Mouse (Mus musculus) hindbrain, embryonic 10.5 days (tissue): ENCODE results near the gene Ptprf. TPM values are rescaled to one million over a fixed set of nuclear protein-coding genes. Genes with fewer than 3 reads are reported as not detected.

Experiments
- DNase-seq: peaks from one replicate; pipeline ENCODE4 v3.0.0-alpha.2; 2017; ENCODE audit warnings: low spot score
- H3K27ac ChIP-seq: fragments of 300-500 bp; sonication (generic); 2 replicates; pipeline ENCODE4 v1.5.1; 2016; ENCODE audit warnings: mild to moderate bottlenecking, moderate library complexity
- H3K27me3 ChIP-seq: fragments of 300-500 bp; sonication (generic); 2 replicates; pipeline ENCODE4 v1.6.1; 2016; ENCODE audit warnings: mild to moderate bottlenecking; ENCODE audit not compliant: poor library complexity, insufficient read depth, severe bottlenecking
- H3K36me3 ChIP-seq: fragments of 300-500 bp; sonication (generic); 2 replicates; pipeline ENCODE4 v1.6.1; 2016; ENCODE audit warnings: mild to moderate bottlenecking, moderate library complexity
- H3K4me1 ChIP-seq: fragments of 300-500 bp; sonication (generic); replicated peaks from 2 replicates; pipeline ENCODE4 v1.6.1; 2016; ENCODE audit warnings: mild to moderate bottlenecking
- H3K4me3 ChIP-seq: fragments of 300-500 bp; sonication (generic); 2 replicates; pipeline ENCODE4 v1.5.1; 2016; ENCODE audit warnings: mild to moderate bottlenecking, moderate library complexity
- H3K9me3 ChIP-seq: fragments of 300-500 bp; sonication (generic); 2 replicates; pipeline ENCODE4 v1.6.1; 2016; ENCODE audit warnings: mild to moderate bottlenecking, moderate library complexity
- WGBS: fragments of 180-500 bp; shearing (Covaris S2); methylation state at CpG from one replicate; pipeline ENCODE4 v1.1.7; 2016; 5-methylcytosine and 5-hydroxymethylcytosine counted together
- polyA plus RNA-seq: library from polyadenylated mRNA; unstranded; fragments of >200 nt; fragmentation: Nextera tagmentation; extraction: Ambion mirVana; gene quantifications from 2 replicates; pipeline ENCODE4 v1.2.1, GENCODE M21; 2016

Ptprf gene
- polyA plus RNA-seq, 1 experiment from 2014 or later, result 104 TPM

- 17% methylated on average over 9 of the region's 9 CpGs for WGBS
- Histone ChIP-seq H3K27ac (peak overlapping the region; percentile 93), H3K36me3 (peaks cover 90% of the 10 kb centered on the region), H3K9me3 (no peaks in the 10 kb centered on the region), H3K27me3 (no peaks in the 10 kb centered on the region), H3K4me1 (peaks cover 99% of the 10 kb centered on the region), H3K4me3 (peak overlapping the region; percentile 28)
- DNase-seq, result peak; percentile 98
Observed at GRCm38 (mm10) chr4:118276520-118277232, 14.5 kb downstream of the Ptprf start.

GRCm38 (mm10) chr4:118275601-118276519 is 15.3 kb downstream of the Ptprf start:
- peaks cover 6% of the 10 kb centered on the region; the same call in 1 of the 2 replicates for H3K9me3 ChIP-seq
- H3K4me3 ChIP-seq, result peak overlapping the region; percentile 28
- peaks cover 93% of the 10 kb centered on the region for H3K36me3 ChIP-seq
- no peak for DNase-seq
- peak overlapping the region; percentile 93 for H3K27ac ChIP-seq
- no peaks in the 10 kb centered on the region for H3K27me3 ChIP-seq
- WGBS, result 53% methylated on average over 6 of the region's 6 CpGs
- peaks cover 98% of the 10 kb centered on the region for H3K4me1 ChIP-seq

- WGBS, result 32% methylated on average over 7 of the region's 7 CpGs
- Histone ChIP-seq H3K27ac (peak overlapping the region; percentile 93), H3K9me3 (peaks cover 9% of the 10 kb centered on the region; the same call in 1 of the 2 replicates), H3K27me3 (no peaks in the 10 kb centered on the region), H3K4me3 (peak overlapping the region; percentile 16), H3K36me3 (peaks cover 94% of the 10 kb centered on the region), H3K4me1 (peaks cover 94% of the 10 kb centered on the region)
- DNase-seq, result peak; percentile 55
Observed at GRCm38 (mm10) chr4:118274521-118274920, 16.7 kb downstream of the Ptprf start.

GRCm38 (mm10) chr4:118273998-118274397 is 17.2 kb downstream of the Ptprf start:
- peaks cover 93% of the 10 kb centered on the region for H3K4me1 ChIP-seq
- 78% methylated on average over 8 of the region's 8 CpGs for WGBS

GRCm38 (mm10) chr4:118273545-118273944 is 17.7 kb downstream of the Ptprf start:
- WGBS, result 64% methylated on average over 5 of the region's 5 CpGs
- Histone ChIP-seq H3K4me3 (0 out of 2 replicates have a peak overlapping the region, but pooled peaks have one; percentile 11), H3K9me3 (peaks cover 9% of the 10 kb centered on the region; the same call in 1 of the 2 replicates), H3K4me1 (peaks cover 93% of the 10 kb centered on the region), H3K27ac (peak overlapping the region; percentile 93), H3K36me3 (peaks cover 94% of the 10 kb centered on the region), H3K27me3 (no peaks in the 10 kb centered on the region)
- no peak for DNase-seq

More at GRCm38 (mm10) chr4:118273998-118274397, 17.2 kb downstream of the Ptprf start:
- Histone ChIP-seq H3K4me3 (peak overlapping the region; percentile 16), H3K27me3 (no peaks in the 10 kb centered on the region), H3K36me3 (peaks cover 94% of the 10 kb centered on the region), H3K27ac (peak overlapping the region; percentile 93), H3K9me3 (peaks cover 9% of the 10 kb centered on the region; the same call in 1 of the 2 replicates)
- DNase-seq, result no peak

GRCm38 (mm10) chr4:118272871-118273270 is 18.3 kb downstream of the Ptprf start:
- Histone ChIP-seq H3K4me1 (peaks cover 86% of the 10 kb centered on the region), H3K9me3 (peaks cover 9% of the 10 kb centered on the region; the same call in 1 of the 2 replicates), H3K27ac (peak overlapping the region; percentile 93), H3K36me3 (peaks cover 93% of the 10 kb centered on the region), H3K4me3 (no peak overlapping the region), H3K27me3 (no peaks in the 10 kb centered on the region)
- 97% methylated on average over 3 of the region's 3 CpGs for WGBS
- no peak for DNase-seq

GRCm38 (mm10) chr4:118272258-118272657 is 18.9 kb downstream of the Ptprf start:
- DNase-seq, result no peak
- H3K4me1 ChIP-seq, result peaks cover 80% of the 10 kb centered on the region
- H3K27ac ChIP-seq, result peak overlapping the region; percentile 93
- H3K9me3 ChIP-seq, result peaks cover 9% of the 10 kb centered on the region; the same call in 1 of the 2 replicates
- H3K36me3 ChIP-seq, result peaks cover 94% of the 10 kb centered on the region
- H3K27me3 ChIP-seq, result no peaks in the 10 kb centered on the region
- 56% methylated on average over 5 of the region's 5 CpGs for WGBS
- H3K4me3 ChIP-seq, result no peak overlapping the region; the same call in 1 of the 2 replicates

GRCm38 (mm10) chr4:118271556-118272074 is 19.6 kb downstream of the Ptprf start:
- H3K4me3 ChIP-seq, result no peak overlapping the region
- no peaks in the 10 kb centered on the region for H3K27me3 ChIP-seq
- H3K9me3 ChIP-seq, result peaks cover 9% of the 10 kb centered on the region; the same call in 1 of the 2 replicates
- H3K4me1 ChIP-seq, result peaks cover 79% of the 10 kb centered on the region
- H3K27ac ChIP-seq, result peak overlapping the region; percentile 93
- DNase-seq, result no peak
- peaks cover 94% of the 10 kb centered on the region for H3K36me3 ChIP-seq
- WGBS, result 63% methylated on average over 9 of the region's 9 CpGs

GRCm38 (mm10) chr4:118270706-118271105 is 20.5 kb downstream of the Ptprf start:
- Histone ChIP-seq H3K36me3 (peaks cover 99% of the 10 kb centered on the region), H3K4me3 (no peak overlapping the region), H3K9me3 (peaks cover 9% of the 10 kb centered on the region; the same call in 1 of the 2 replicates), H3K27ac (no peak overlapping the region), H3K27me3 (no peaks in the 10 kb centered on the region), H3K4me1 (peaks cover 79% of the 10 kb centered on the region)
- 94% methylated on average over 3 of the region's 3 CpGs for WGBS
- no peak for DNase-seq

GRCm38 (mm10) chr4:118269999-118270398 is 21.2 kb downstream of the Ptprf start:
- Histone ChIP-seq H3K9me3 (peaks cover 9% of the 10 kb centered on the region; the same call in 1 of the 2 replicates), H3K4me1 (peaks cover 79% of the 10 kb centered on the region), H3K36me3 (peaks cover 99% of the 10 kb centered on the region), H3K27me3 (no peaks in the 10 kb centered on the region), H3K27ac (peak overlapping the region; percentile 72; the same call in 1 of the 2 replicates), H3K4me3 (no peak overlapping the region)
- DNase-seq, result no peak
- WGBS, result 54% methylated on average over 6 of the region's 6 CpGs

- Histone ChIP-seq H3K27ac (no peak overlapping the region; the same call in 1 of the 2 replicates), H3K4me3 (no peak overlapping the region), H3K36me3 (peaks cover 99% of the 10 kb centered on the region), H3K27me3 (no peaks in the 10 kb centered on the region), H3K9me3 (peaks cover 9% of the 10 kb centered on the region; the same call in 1 of the 2 replicates), H3K4me1 (peaks cover 78% of the 10 kb centered on the region)
- no peak for DNase-seq
- WGBS, result 80% methylated on average over 14 of the region's 14 CpGs
Observed at GRCm38 (mm10) chr4:118268429-118269212, 22.6 kb downstream of the Ptprf start.

GRCm38 (mm10) chr4:118265557-118265956 is 25.6 kb downstream of the Ptprf start:
- H3K27me3 ChIP-seq, result no peaks in the 10 kb centered on the region
- DNase-seq, result peak; percentile 12
- H3K4me1 ChIP-seq, result peaks cover 83% of the 10 kb centered on the region
- 0 out of 2 replicates have a peak overlapping the region, but pooled peaks have one; percentile 9 for H3K4me3 ChIP-seq
- peaks cover 86% of the 10 kb centered on the region for H3K36me3 ChIP-seq
- 51% methylated on average over 15 of the region's 15 CpGs for WGBS
- H3K9me3 ChIP-seq, result no peaks in the 10 kb centered on the region
- H3K27ac ChIP-seq, result peak overlapping the region; percentile 77
